Mouse (Mus musculus): ENCODE results near the gene Map3k20. TPM values are rescaled to one million over a fixed set of nuclear protein-coding genes. Genes with fewer than 3 reads are reported as not detected.

Map3k20 gene
- polyA plus RNA-seq, 1 experiment from 2014 or later = 4.4 TPM

- no peak for ATAC-seq
- Histone ChIP-seq H3K27ac (ENCODE audit: low read length) (no peak overlapping the region), H3K9ac (ENCODE audit: low read depth, low read length) (no peak overlapping the region), H3K4me1 (ENCODE audit: control insufficient read depth, insufficient read depth, low read length) (peaks cover 3% of the 10 kb centered on the region; the same call in 1 of the 2 replicates), H3K36me3 (ENCODE audit: control insufficient read depth, insufficient read depth, low read length) (no peaks in the 10 kb centered on the region), H3K4me2 (ENCODE audit: low read length) (no peak overlapping the region), H3K9me3 (replicated peaks; ENCODE audit: control insufficient read depth, low read length, poor library complexity, severe bottlenecking) (no peaks in the 10 kb centered on the region), H3K4me3 (ENCODE audit: low read depth, low read length) (no peak overlapping the region), H3K27me3 (ENCODE audit: control insufficient read depth, insufficient read depth, low read depth, low read length) (no peaks in the 10 kb centered on the region)
- 72% methylated on average over 4 of the region's 4 CpGs for WGBS
Measured at GRCm38 (mm10) chr2:72245631-72246030, 39.8 kb upstream of the Map3k20 start.

- no peak for ATAC-seq
- no peaks in the 10 kb centered on the region for H3K9me3 ChIP-seq (replicated peaks; ENCODE audit: control insufficient read depth, low read length, poor library complexity, severe bottlenecking)
- 84% methylated on average over 11 of the region's 11 CpGs for WGBS
- H3K27ac ChIP-seq (ENCODE audit: low read length) = no peak overlapping the region
- no peaks in the 10 kb centered on the region for H3K36me3 ChIP-seq (ENCODE audit: control insufficient read depth, insufficient read depth, low read length)
- no peaks in the 10 kb centered on the region for H3K27me3 ChIP-seq (ENCODE audit: control insufficient read depth, insufficient read depth, low read depth, low read length)
- no peak overlapping the region for H3K4me2 ChIP-seq (ENCODE audit: low read length)
- no peak overlapping the region for H3K4me3 ChIP-seq (ENCODE audit: low read depth, low read length)
- no peak overlapping the region for H3K9ac ChIP-seq (ENCODE audit: low read depth, low read length)
- H3K4me1 ChIP-seq (ENCODE audit: control insufficient read depth, insufficient read depth, low read length) = peaks cover 3% of the 10 kb centered on the region; the same call in 1 of the 2 replicates
Measured at GRCm38 (mm10) chr2:72246376-72246775, 39.1 kb upstream of the Map3k20 start.

GRCm38 (mm10) chr2:72247819-72248218 lies 37.6 kb upstream of the Map3k20 start:
- H3K4me1 ChIP-seq (ENCODE audit: control insufficient read depth, insufficient read depth, low read length) = peaks cover 2% of the 10 kb centered on the region; the same call in 1 of the 2 replicates
- H3K27me3 ChIP-seq (ENCODE audit: control insufficient read depth, insufficient read depth, low read depth, low read length) = no peaks in the 10 kb centered on the region
- 87% methylated on average over 6 of the region's 6 CpGs for WGBS
- no peak for ATAC-seq
- no peak overlapping the region for H3K4me3 ChIP-seq (ENCODE audit: low read depth, low read length)
- no peak overlapping the region for H3K9ac ChIP-seq (ENCODE audit: low read depth, low read length)
- no peak overlapping the region for H3K4me2 ChIP-seq (ENCODE audit: low read length)
- no peaks in the 10 kb centered on the region for H3K9me3 ChIP-seq (replicated peaks; ENCODE audit: control insufficient read depth, low read length, poor library complexity, severe bottlenecking)
- no peak overlapping the region for H3K27ac ChIP-seq (ENCODE audit: low read length)
- H3K36me3 ChIP-seq (ENCODE audit: control insufficient read depth, insufficient read depth, low read length) = no peaks in the 10 kb centered on the region

- H3K4me3 ChIP-seq (ENCODE audit: low read depth, low read length) = no peak overlapping the region
- ATAC-seq = no peak
- no peak overlapping the region for H3K9ac ChIP-seq (ENCODE audit: low read depth, low read length)
- H3K9me3 ChIP-seq (replicated peaks; ENCODE audit: control insufficient read depth, low read length, poor library complexity, severe bottlenecking) = no peaks in the 10 kb centered on the region
- H3K27ac ChIP-seq (ENCODE audit: low read length) = no peak overlapping the region
- H3K4me2 ChIP-seq (ENCODE audit: low read length) = no peak overlapping the region
- no peaks in the 10 kb centered on the region for H3K36me3 ChIP-seq (ENCODE audit: control insufficient read depth, insufficient read depth, low read length)
- WGBS = 44% methylated on average over 18 of the region's 18 CpGs
- H3K4me1 ChIP-seq (ENCODE audit: control insufficient read depth, insufficient read depth, low read length) = peaks cover 9% of the 10 kb centered on the region; the same call in 1 of the 2 replicates
- no peaks in the 10 kb centered on the region for H3K27me3 ChIP-seq (ENCODE audit: control insufficient read depth, insufficient read depth, low read depth, low read length)
Measured at GRCm38 (mm10) chr2:72252510-72253505, 32.6 kb upstream of the Map3k20 start.

GRCm38 (mm10) chr2:72253882-72254281 lies 31.6 kb upstream of the Map3k20 start:
- H3K4me1 ChIP-seq (ENCODE audit: control insufficient read depth, insufficient read depth, low read length) = peaks cover 9% of the 10 kb centered on the region; the same call in 1 of the 2 replicates
- H3K27ac ChIP-seq (ENCODE audit: low read length) = no peak overlapping the region
- no peak for ATAC-seq

GRCm38 (mm10) chr2:72254813-72255582 lies 30.4 kb upstream of the Map3k20 start:
- H3K27ac ChIP-seq (ENCODE audit: low read length) = no peak overlapping the region
- no peak for ATAC-seq

More at GRCm38 (mm10) chr2:72253882-72254281, 31.6 kb upstream of the Map3k20 start:
- Histone ChIP-seq H3K9ac (ENCODE audit: low read depth, low read length) (no peak overlapping the region), H3K4me3 (ENCODE audit: low read depth, low read length) (no peak overlapping the region), H3K9me3 (replicated peaks; ENCODE audit: control insufficient read depth, low read length, poor library complexity, severe bottlenecking) (no peaks in the 10 kb centered on the region), H3K27me3 (ENCODE audit: control insufficient read depth, insufficient read depth, low read depth, low read length) (no peaks in the 10 kb centered on the region), H3K36me3 (ENCODE audit: control insufficient read depth, insufficient read depth, low read length) (no peaks in the 10 kb centered on the region), H3K4me2 (ENCODE audit: low read length) (no peak overlapping the region)
- WGBS = 53% methylated on average over 4 of the region's 4 CpGs

GRCm38 (mm10) chr2:72260704-72261103 lies 24.7 kb upstream of the Map3k20 start:
- 85% methylated on average over 1 of the region's 1 CpGs for WGBS

More at GRCm38 (mm10) chr2:72254813-72255582, 30.4 kb upstream of the Map3k20 start:
- H3K4me2 ChIP-seq (ENCODE audit: low read length) = no peak overlapping the region
- H3K9ac ChIP-seq (ENCODE audit: low read depth, low read length) = peak overlapping the region; percentile 14; the same call in 1 of the 2 replicates
- 37% methylated on average over 14 of the region's 14 CpGs for WGBS
- peaks cover 9% of the 10 kb centered on the region for H3K4me1 ChIP-seq (ENCODE audit: control insufficient read depth, insufficient read depth, low read length)
- no peaks in the 10 kb centered on the region for H3K36me3 ChIP-seq (ENCODE audit: control insufficient read depth, insufficient read depth, low read length)
- H3K9me3 ChIP-seq (replicated peaks; ENCODE audit: control insufficient read depth, low read length, poor library complexity, severe bottlenecking) = no peaks in the 10 kb centered on the region
- H3K4me3 ChIP-seq (ENCODE audit: low read depth, low read length) = no peak overlapping the region
- H3K27me3 ChIP-seq (ENCODE audit: control insufficient read depth, insufficient read depth, low read depth, low read length) = no peaks in the 10 kb centered on the region

GRCm38 (mm10) chr2:72262814-72263480 lies 22.5 kb upstream of the Map3k20 start:
- WGBS = 94% methylated on average over 6 of the region's 6 CpGs
- Histone ChIP-seq H3K27me3 (ENCODE audit: control insufficient read depth, insufficient read depth, low read depth, low read length) (no peaks in the 10 kb centered on the region; the same call in 1 of the 2 replicates), H3K4me3 (ENCODE audit: low read depth, low read length) (no peak overlapping the region), H3K4me1 (ENCODE audit: control insufficient read depth, insufficient read depth, low read length) (no peaks in the 10 kb centered on the region; the same call in 1 of the 2 replicates), H3K27ac (ENCODE audit: low read length) (no peak overlapping the region), H3K9me3 (replicated peaks; ENCODE audit: control insufficient read depth, low read length, poor library complexity, severe bottlenecking) (no peaks in the 10 kb centered on the region), H3K9ac (ENCODE audit: low read depth, low read length) (no peak overlapping the region), H3K36me3 (ENCODE audit: control insufficient read depth, insufficient read depth, low read length) (no peaks in the 10 kb centered on the region), H3K4me2 (ENCODE audit: low read length) (no peak overlapping the region)
- ATAC-seq = no peak

More at GRCm38 (mm10) chr2:72260704-72261103, 24.7 kb upstream of the Map3k20 start:
- Histone ChIP-seq H3K9ac (ENCODE audit: low read depth, low read length) (no peak overlapping the region), H3K9me3 (replicated peaks; ENCODE audit: control insufficient read depth, low read length, poor library complexity, severe bottlenecking) (no peaks in the 10 kb centered on the region), H3K4me1 (ENCODE audit: control insufficient read depth, insufficient read depth, low read length) (no peaks in the 10 kb centered on the region; the same call in 1 of the 2 replicates), H3K27me3 (ENCODE audit: control insufficient read depth, insufficient read depth, low read depth, low read length) (no peaks in the 10 kb centered on the region; the same call in 1 of the 2 replicates), H3K4me2 (ENCODE audit: low read length) (no peak overlapping the region), H3K36me3 (ENCODE audit: control insufficient read depth, insufficient read depth, low read length) (no peaks in the 10 kb centered on the region), H3K27ac (ENCODE audit: low read length) (no peak overlapping the region), H3K4me3 (ENCODE audit: low read depth, low read length) (no peak overlapping the region)
- no peak for ATAC-seq

Data from midbrain, embryonic 16.5 days (tissue).